Mouse (Mus musculus): ENCODE data around the gene Birc5. TPM values are rescaled to one million over a fixed set of nuclear protein-coding genes. Genes with fewer than 3 reads are reported as not detected.

Birc5 gene
- polyA plus RNA-seq, 1 experiment from 2014 or later: 86.0 TPM

GRCm38 (mm10) chr11:117904442-117904841 lies 55.4 kb downstream of the Birc5 start:
- Histone ChIP-seq H3K27me3 (replicated peaks; ENCODE audit: control insufficient read depth, insufficient read depth, low read length) (no peaks in the 10 kb centered on the region), H3K9ac (ENCODE audit: low read depth, low read length) (no peak overlapping the region), H3K4me3 (ENCODE audit: low read depth, low read length) (no peak overlapping the region), H3K36me3 (ENCODE audit: control insufficient read depth, insufficient read depth) (no peaks in the 10 kb centered on the region), H3K27ac (ENCODE audit: low read depth, low read length) (no peak overlapping the region), H3K9me3 (ENCODE audit: control insufficient read depth) (no peaks in the 10 kb centered on the region), H3K4me2 (replicated peaks; ENCODE audit: low read depth) (no peak overlapping the region), H3K4me1 (replicated peaks; ENCODE audit: control insufficient read depth, insufficient read depth, low read length) (no peaks in the 10 kb centered on the region)
- no peak for ATAC-seq
- TF ChIP-seq CTCF (IDR thresholded peaks at IDR 0.05; ENCODE audit: low read depth): no peak
- WGBS: 75% methylated on average over 8 of the region's 8 CpGs

Other genes starting within 250 kb of the Birc5 start
- gene Tnrc6c, start 195.0 kb upstream of the Birc5 start, polyA plus RNA-seq (2015; fragmentation: Nextera tagmentation; extraction: Ambion mirVana): 6.1 and 6.9 TPM in 2 replicates
- gene Tmc8, start 67.2 kb upstream of the Birc5 start, polyA plus RNA-seq (2015; fragmentation: Nextera tagmentation; extraction: Ambion mirVana): 18.2 TPM in 2 replicates
- gene Tmc6, start 67.1 kb upstream of the Birc5 start, polyA plus RNA-seq (2015; fragmentation: Nextera tagmentation; extraction: Ambion mirVana): 23.8 and 26.3 TPM in 2 replicates
- not detected in 2 replicates for gene 6030468B19Rik, start 51.6 kb upstream of the Birc5 start, polyA plus RNA-seq (2015; fragmentation: Nextera tagmentation; extraction: Ambion mirVana)
- gene Gm20708, start 39.6 kb upstream of the Birc5 start, polyA plus RNA-seq (2015; fragmentation: Nextera tagmentation; extraction: Ambion mirVana): 0.29 and 0.37 TPM in 2 replicates
- 116 and 129 TPM in 2 replicates for gene Syngr2, start 39.6 kb upstream of the Birc5 start, polyA plus RNA-seq (2015; fragmentation: Nextera tagmentation; extraction: Ambion mirVana)
- gene Afmid, start 23.3 kb upstream of the Birc5 start, polyA plus RNA-seq (2015; fragmentation: Nextera tagmentation; extraction: Ambion mirVana): 7.0 and 9.2 TPM in 2 replicates
- 36.3 and 44.8 TPM in 2 replicates for gene Tk1, start 23.2 kb upstream of the Birc5 start, polyA plus RNA-seq (2015; fragmentation: Nextera tagmentation; extraction: Ambion mirVana)
- not detected in 2 replicates for gene Tmem235, start 11.5 kb downstream of the Birc5 start, polyA plus RNA-seq (2015; fragmentation: Nextera tagmentation; extraction: Ambion mirVana)
- gene Tha1, start 24.2 kb downstream of the Birc5 start, polyA plus RNA-seq (2015; fragmentation: Nextera tagmentation; extraction: Ambion mirVana): 15.8 and 16.4 TPM in 2 replicates
- gene Socs3, start 120.8 kb downstream of the Birc5 start, polyA plus RNA-seq (2015; fragmentation: Nextera tagmentation; extraction: Ambion mirVana): 15.7 and 15.9 TPM in 2 replicates
- gene Pgs1, start 137.0 kb downstream of the Birc5 start, polyA plus RNA-seq (2015; fragmentation: Nextera tagmentation; extraction: Ambion mirVana): 23.1 and 24.0 TPM in 2 replicates

All from intestine, postnatal 0 days (tissue).